In genomic region chr10:21304672-21305632, GRCm38 (mm10) we compare ENCODE assay signal across 11 mouse cellular contexts. TPM values are rescaled to one million over a fixed set of nuclear protein-coding genes. Genes with fewer than 3 reads are reported as not detected.
DNase-seq lines count a peak whose midpoint lies in the region; ATAC-seq and TF ChIP-seq lines count a peak whose summit lies in the region.
"Had no signal": no experiment of that assay in that cellular context is flagged by ENCODE, and none has a peak within 500 bp of the region (broad histone marks: within the 10 kb centered on the region; RNA-seq: fewer than 3 reads in every experiment).

No protein-coding gene starts in this region.

- intact Hi-C loops in heart, adult 2 months (cut with DNase I): no loop called here

- peak; percentile 80 for DNase-seq in heart, adult 11 months
- DNase-seq in heart, adult 2 months: no peak
- DNase-seq in MN1 (ENCODE audit: low spot score): peak; percentile 68
- DNase-seq in kidney, postnatal 4 days: peak; percentile 19 to 39
- DNase-seq in adrenal gland, postnatal 36 days: no peak
- DNase-seq in right cerebral cortex, postnatal 4 days: no peak
- DNase-seq in left cerebral cortex, adult 9 months (ENCODE audit: low spot score in 2 of 2): no peak
- DNase-seq: cerebellum, adult 11-12 months; retina, postnatal 1 day had no signal

- WGBS in heart, adult 2 months: 50% methylated on average over 11 of the region's 11 CpGs

- ATAC-seq in inflammation-experienced regulatory T-cells, adult 6 months: peak; percentile 25

- no peak for TF ChIP-seq POLR2A in heart, adult 2 months (IDR thresholded peaks at IDR 0.05; ENCODE audit: insufficient read depth, low read depth, low read length)

- TF ChIP-seq CTCF in heart, adult 2 months (IDR thresholded peaks at IDR 0.05): no peak

- H3K27ac ChIP-seq in heart, adult 2 months: no peak overlapping the region
- H3K27ac ChIP-seq: limb, embryonic 15.5 days had no signal

- no peaks in the 10 kb centered on the region for H3K4me1 ChIP-seq in heart, adult 2 months (ENCODE audit: control insufficient read depth, insufficient read depth, low read length)
- H3K4me1 ChIP-seq: limb, embryonic 15.5 days had no signal

- no peak overlapping the region for H3K4me3 ChIP-seq in heart, adult 2 months
- H3K4me3 ChIP-seq: limb, embryonic 15.5 days had no signal

- H3K79me2 ChIP-seq in heart, adult 2 months (replicated peaks; ENCODE audit: control insufficient read depth, insufficient read depth, low read length): no peaks in the 10 kb centered on the region

- no peaks in the 10 kb centered on the region for H3K36me3 ChIP-seq in heart, adult 2 months (ENCODE audit: control insufficient read depth, insufficient read depth, low read length)

- H3K27me3 ChIP-seq in heart, adult 2 months (ENCODE audit: control insufficient read depth, insufficient read depth, low read length): no peaks in the 10 kb centered on the region
- H3K27me3 ChIP-seq: limb, embryonic 15.5 days had no signal

- no peak overlapping the region for H3K9ac ChIP-seq in heart, adult 2 months (ENCODE audit: low read depth, low read length)
- H3K9ac ChIP-seq: limb, embryonic 15.5 days had no signal

- TF ChIP-seq EP300 in heart, adult 2 months (IDR thresholded peaks at IDR 0.05; ENCODE audit: insufficient read depth, low read depth, low read length): no peak

RNA-seq across cellular contexts. Expression of gene Hbs1l, which starts 9.2 kb away (rescaled TPM):
- total RNA-seq in heart, adult 2 months (2021): 10 to 100 TPM; 72.9 to 79.7 TPM
- 13.5 and 20.9 TPM in 2 replicates for polyA plus RNA-seq in heart, adult 2 months (2012; rRNA removed)
- 100 to 1,000 TPM; 127 to 133 (median 133) TPM for polyA plus RNA-seq in inflammation-experienced regulatory T-cells, adult 6 months (2017; shearing (Covaris generic))
- total RNA-seq in adrenal gland, postnatal 36 days (2021): 10 to 100 TPM; 69.8 to 75.3 TPM

Comparison
In these comparisons a context has a peak if more than half of its experiments do, and no peak if none do; other contexts are left out.
1. DNase-seq: peak in heart, adult 11 months (single experiment), MN1 (single experiment) and kidney, postnatal 4 days (2 of 2); none in heart, adult 2 months (0 of 2), adrenal gland, postnatal 36 days (0 of 2), right cerebral cortex, postnatal 4 days (single experiment) and left cerebral cortex, adult 9 months (0 of 2).